Mouse (Mus musculus) erythroblast, embryonic 14.5 days (primary cell): ENCODE results near the gene Rtn4ip1. TPM values are rescaled to one million over a fixed set of nuclear protein-coding genes. Genes with fewer than 3 reads are reported as not detected.
"Not testable (repeated sequence)": the region's sequence is repeated elsewhere in the genome, so short reads cannot be mapped to it uniquely, and the experiment has no call there.

Experiments used
- H3K27me3 ChIP-seq: 2 replicates; pipeline ENCODE4 v1.6.1; 2012; ENCODE audit warnings: inconsistent platforms; ENCODE audit not compliant: control insufficient read depth
- H3K36me3 ChIP-seq: 2 replicates; pipeline ENCODE4 v1.6.1; 2012; ENCODE audit warnings: mild to moderate bottlenecking, inconsistent platforms; ENCODE audit not compliant: control insufficient read depth
- H3K4me1 ChIP-seq: 2 replicates; pipeline ENCODE4 v1.6.1; 2012; ENCODE audit warnings: inconsistent platforms; ENCODE audit not compliant: control insufficient read depth
- H3K4me3 ChIP-seq: replicated peaks from 2 replicates; pipeline ENCODE3; 2012; ENCODE audit warnings: moderate library complexity, mild to moderate bottlenecking, inconsistent platforms
- H3K9me3 ChIP-seq: 2 replicates; pipeline ENCODE4 v1.6.1; 2012; ENCODE audit warnings: low read length, inconsistent platforms, mixed read lengths; ENCODE audit not compliant: control insufficient read depth
- GATA1 ChIP-seq: IDR thresholded peaks from 2 replicates; pipeline ENCODE4 v1.6.1; 2012; ENCODE audit warnings: low read length, inconsistent platforms, mixed read lengths
- TAL1 ChIP-seq: IDR thresholded peaks from 3 replicates; pipeline ENCODE4 v1.6.1; 2012; ENCODE audit warnings: low read length, inconsistent platforms, mixed read lengths
- polyA plus RNA-seq: library from polyadenylated mRNA; stranded (reverse); fragments of >175 nt; gene quantifications from 2 replicates; pipeline ENCODE4 v1.2.3, GENCODE M21; 2012

The Rtn4ip1 gene
- polyA plus RNA-seq, 1 experiment = 0.23 TPM

GRCm38 (mm10) chr10:43923096-43923495, 21.5 kb downstream of the Rtn4ip1 start:
- Histone ChIP-seq H3K4me3 (no peak overlapping the region), H3K4me1 (peaks cover 4% of the 10 kb centered on the region), H3K36me3 (peaks cover 48% of the 10 kb centered on the region), H3K9me3 (no peaks in the 10 kb centered on the region), H3K27me3 (no peaks in the 10 kb centered on the region)
- TF ChIP-seq GATA1 (no peak), TAL1 (no peak)

GRCm38 (mm10) chr10:43925776-43926175, 24.2 kb downstream of the Rtn4ip1 start:
- not testable (repeated sequence) for H3K4me3 ChIP-seq, H3K9me3 ChIP-seq, H3K4me1 ChIP-seq, H3K27me3 ChIP-seq
- peaks cover 61% of the 10 kb centered on the region for H3K36me3 ChIP-seq

GRCm38 (mm10) chr10:43927736-43928135, 26.1 kb downstream of the Rtn4ip1 start:
- Histone ChIP-seq H3K4me3 (no peak overlapping the region), H3K27me3 (no peaks in the 10 kb centered on the region), H3K9me3 (no peaks in the 10 kb centered on the region), H3K4me1 (no peaks in the 10 kb centered on the region), H3K36me3 (peaks cover 63% of the 10 kb centered on the region)
- TF ChIP-seq GATA1 (no peak), TAL1 (no peak)

- H3K4me1 ChIP-seq = no peaks in the 10 kb centered on the region
These were observed 27.0 kb downstream of the Rtn4ip1 start for GRCm38 (mm10) chr10:43928596-43928995.

GRCm38 (mm10) chr10:43939136-43939662, 37.6 kb downstream of the Rtn4ip1 start:
- no peak overlapping the region for H3K4me3 ChIP-seq
- no peak for TF ChIP-seq GATA1
- TF ChIP-seq TAL1 = no peak
- H3K36me3 ChIP-seq = peaks cover 58% of the 10 kb centered on the region
- H3K4me1 ChIP-seq = no peaks in the 10 kb centered on the region
- no peaks in the 10 kb centered on the region for H3K27me3 ChIP-seq
- H3K9me3 ChIP-seq = no peaks in the 10 kb centered on the region

More at GRCm38 (mm10) chr10:43928596-43928995, 27.0 kb downstream of the Rtn4ip1 start:
- peaks cover 66% of the 10 kb centered on the region for H3K36me3 ChIP-seq
- H3K9me3 ChIP-seq = no peaks in the 10 kb centered on the region
- H3K27me3 ChIP-seq = no peaks in the 10 kb centered on the region
- TF ChIP-seq GATA1 (no peak), TAL1 (no peak)
- no peak overlapping the region for H3K4me3 ChIP-seq

GRCm38 (mm10) chr10:43943736-43944135, 42.1 kb downstream of the Rtn4ip1 start:
- Histone ChIP-seq H3K9me3 (no peaks in the 10 kb centered on the region), H3K36me3 (peaks cover 61% of the 10 kb centered on the region), H3K27me3 (no peaks in the 10 kb centered on the region), H3K4me1 (no peaks in the 10 kb centered on the region), H3K4me3 (no peak overlapping the region)
- TF ChIP-seq GATA1 (no peak), TAL1 (no peak)

- H3K4me3 ChIP-seq = no peak overlapping the region
- H3K27me3 ChIP-seq = no peaks in the 10 kb centered on the region
- H3K36me3 ChIP-seq = peaks cover 62% of the 10 kb centered on the region
- TF ChIP-seq TAL1 (no peak), GATA1 (no peak)
- no peaks in the 10 kb centered on the region for H3K9me3 ChIP-seq
- no peaks in the 10 kb centered on the region for H3K4me1 ChIP-seq
These were observed 43.8 kb downstream of the Rtn4ip1 start for GRCm38 (mm10) chr10:43945435-43945834.

- Histone ChIP-seq H3K4me3 (no peak overlapping the region), H3K4me1 (no peaks in the 10 kb centered on the region; the same call in 1 of the 2 replicates), H3K36me3 (peaks cover 12% of the 10 kb centered on the region), H3K27me3 (no peaks in the 10 kb centered on the region), H3K9me3 (no peaks in the 10 kb centered on the region)
- TF ChIP-seq TAL1 (no peak), GATA1 (no peak)
These were observed 52.3 kb downstream of the Rtn4ip1 start for GRCm38 (mm10) chr10:43953942-43954341.

- H3K4me3 ChIP-seq = no peak overlapping the region
- no peaks in the 10 kb centered on the region for H3K36me3 ChIP-seq
- TF ChIP-seq GATA1 (no peak), TAL1 (no peak)
- no peaks in the 10 kb centered on the region for H3K4me1 ChIP-seq
- H3K27me3 ChIP-seq = no peaks in the 10 kb centered on the region
- H3K9me3 ChIP-seq = no peaks in the 10 kb centered on the region
These were observed 63.3 kb downstream of the Rtn4ip1 start for GRCm38 (mm10) chr10:43964943-43965342.

- no peaks in the 10 kb centered on the region for H3K4me1 ChIP-seq
- no peaks in the 10 kb centered on the region for H3K27me3 ChIP-seq
- H3K4me3 ChIP-seq = no peak overlapping the region
- H3K36me3 ChIP-seq = no peaks in the 10 kb centered on the region
- no peaks in the 10 kb centered on the region for H3K9me3 ChIP-seq
- TF ChIP-seq GATA1 = no peak
- no peak for TF ChIP-seq TAL1
These were observed 71.6 kb downstream of the Rtn4ip1 start for GRCm38 (mm10) chr10:43973244-43973643.
